Mouse (Mus musculus): ENCODE data around the gene Pafah1b1.
A peak's percentile ranks its signal among the peaks of the same experiment; 100 is the strongest.

Pafah1b1 gene

DNA sequence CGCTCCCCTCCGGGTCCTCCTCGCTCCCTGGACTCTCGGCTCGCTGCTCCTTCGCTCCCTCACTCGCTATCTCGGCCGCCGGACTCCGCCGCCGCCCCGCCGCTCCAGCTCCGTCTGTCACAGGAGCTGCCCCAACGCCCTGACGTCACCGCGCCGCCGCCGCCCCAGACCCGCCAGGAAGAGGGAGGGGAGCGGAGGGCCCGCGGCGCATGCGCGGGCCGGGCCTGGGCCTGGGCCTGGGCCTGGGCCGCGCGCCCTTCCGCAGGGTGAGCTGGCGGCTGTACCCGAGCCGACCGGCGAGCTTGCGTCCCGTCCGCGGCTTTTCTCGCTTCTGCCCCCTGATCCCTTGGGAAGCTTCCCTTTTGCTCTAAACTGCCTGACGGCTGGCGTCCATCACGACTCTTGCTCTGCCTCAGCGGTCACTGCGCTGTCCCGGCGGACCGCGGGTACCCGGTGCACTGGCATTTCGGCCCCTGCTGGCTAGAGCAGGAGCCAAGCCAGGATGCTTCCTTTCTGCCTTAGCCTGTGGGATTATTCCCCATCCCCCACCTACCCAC lies at the start of gene Pafah1b1:
Gene Pafah1b1, minus strand, starts transcription at position 436 of the 557 bp plus-strand sequence.
- peak; percentile 96 for DNase-seq

DNA sequence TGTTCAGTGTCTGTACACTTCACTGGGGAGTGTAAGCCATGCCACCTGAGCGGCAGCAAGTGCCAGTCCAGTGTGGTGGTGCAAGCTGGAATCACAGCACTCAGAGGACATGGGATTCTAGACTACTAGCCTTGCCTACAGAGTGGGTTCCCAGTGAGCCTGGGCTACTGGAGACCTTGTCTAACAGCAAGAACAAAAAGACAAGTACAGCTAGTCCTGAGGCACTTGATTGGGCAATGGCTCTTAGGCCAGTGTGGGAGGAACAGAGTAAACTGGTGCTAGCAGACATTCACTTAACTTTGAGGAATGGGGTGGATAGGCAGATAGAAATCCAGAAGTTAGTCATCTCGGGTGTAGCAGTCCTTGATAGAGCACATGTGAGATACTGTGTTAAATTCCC lies 47.9 kb upstream of the Pafah1b1 start:
- DNase-seq = no peak

DNA sequence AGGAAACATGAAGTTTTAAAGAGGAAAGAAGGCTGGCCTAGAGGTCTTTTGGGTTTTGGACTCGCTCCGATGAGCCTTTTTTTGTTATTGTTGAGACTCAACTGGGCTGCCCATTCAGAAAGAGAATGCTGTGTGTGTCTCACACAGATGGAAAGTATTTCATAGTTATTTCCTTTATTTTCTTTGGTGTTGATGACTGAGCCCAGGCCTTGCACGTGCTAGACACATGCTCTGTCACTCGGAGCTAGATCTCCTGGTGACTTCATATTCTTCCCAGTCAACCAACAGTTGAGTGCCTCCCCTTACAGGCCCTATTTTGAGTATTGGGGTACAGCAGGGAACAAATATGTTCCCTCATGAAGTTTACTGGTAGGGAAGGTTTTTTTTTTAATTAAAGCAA lies 47.2 kb upstream of the Pafah1b1 start:
- no peak for DNase-seq

GRCm38 (mm10) chr11:74771234-74771633 lies 46.8 kb upstream of the Pafah1b1 start:
- DNase-seq = no peak

GRCm38 (mm10) chr11:74770595-74771207 lies 46.2 kb upstream of the Pafah1b1 start, which contains the start of gene Mettl16:
TSS of gene Mettl16 (plus strand) at chr11:74770830.
- peak; percentile 94 for DNase-seq

DNA sequence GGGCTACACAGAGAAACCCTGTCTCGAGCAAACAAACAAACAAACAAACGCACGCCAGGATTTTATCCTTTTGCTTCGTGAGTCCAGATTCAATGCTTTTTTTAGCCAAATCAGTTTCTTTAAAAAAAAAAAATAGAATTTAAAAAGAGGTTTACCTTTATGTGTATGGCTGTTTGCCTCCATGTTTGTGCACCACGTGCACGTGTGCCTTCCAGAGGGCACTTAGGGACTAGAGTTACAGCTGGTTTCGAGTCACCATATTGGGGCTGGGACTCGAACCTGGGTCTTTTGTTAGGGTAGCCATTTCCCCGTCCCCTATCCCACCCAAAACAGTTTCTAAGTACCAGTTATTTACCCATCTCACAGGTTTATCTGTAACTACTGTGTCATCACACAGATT lies 45.6 kb upstream of the Pafah1b1 start:
- DNase-seq = no peak

- peak; percentile 51 for DNase-seq
Measured at GRCm38 (mm10) chr11:74768045-74768444, 43.6 kb upstream of the Pafah1b1 start.

DNA sequence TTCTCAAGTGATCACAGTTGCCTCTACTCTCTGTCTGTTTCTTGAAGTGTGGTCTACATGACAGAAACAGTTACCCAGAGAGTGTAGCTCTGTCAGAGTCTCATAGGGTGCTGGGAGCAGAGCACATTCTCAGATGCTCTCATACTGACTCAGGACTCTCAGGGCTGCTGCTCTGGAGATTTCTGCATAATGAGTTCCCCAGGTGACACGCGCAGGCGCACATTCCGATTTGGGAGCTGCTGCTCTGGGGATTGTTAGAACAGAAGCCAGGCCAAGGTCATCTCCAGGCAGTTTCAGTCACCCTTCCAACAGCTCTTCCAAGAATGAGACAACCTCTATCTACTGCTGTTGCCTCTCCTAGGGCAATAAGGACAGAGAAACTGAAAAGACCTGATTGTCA lies 43.0 kb upstream of the Pafah1b1 start:
- no peak for DNase-seq

- no peak for DNase-seq
Measured at GRCm38 (mm10) chr11:74763960-74764625, 39.6 kb upstream of the Pafah1b1 start.

GRCm38 (mm10) chr11:74761011-74761705 lies 36.7 kb upstream of the Pafah1b1 start:
- no peak for DNase-seq

DNA sequence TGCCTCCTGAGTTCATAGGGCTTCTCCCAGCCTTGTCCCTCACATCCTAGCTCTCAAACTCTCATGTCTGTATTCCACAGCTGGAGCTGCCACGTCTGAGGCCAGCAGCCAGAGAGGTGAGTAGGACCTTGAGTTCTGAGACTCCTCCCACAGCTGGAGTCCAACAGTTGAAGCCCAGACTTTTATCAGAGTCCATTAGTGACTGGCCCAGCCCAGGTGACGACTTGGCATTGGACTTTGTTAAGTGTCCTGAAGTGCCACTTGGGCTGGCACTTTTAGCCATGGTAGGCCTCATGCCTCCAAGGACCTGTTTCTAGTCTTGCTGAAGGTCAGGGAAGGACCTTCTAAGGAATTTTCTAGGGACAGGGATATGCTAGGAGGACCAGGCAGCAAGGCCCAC lies 32.2 kb upstream of the Pafah1b1 start:
- peak; percentile 66 for DNase-seq

- DNase-seq = no peak
Measured at GRCm38 (mm10) chr11:74751352-74752066, 27.0 kb upstream of the Pafah1b1 start.

DNA sequence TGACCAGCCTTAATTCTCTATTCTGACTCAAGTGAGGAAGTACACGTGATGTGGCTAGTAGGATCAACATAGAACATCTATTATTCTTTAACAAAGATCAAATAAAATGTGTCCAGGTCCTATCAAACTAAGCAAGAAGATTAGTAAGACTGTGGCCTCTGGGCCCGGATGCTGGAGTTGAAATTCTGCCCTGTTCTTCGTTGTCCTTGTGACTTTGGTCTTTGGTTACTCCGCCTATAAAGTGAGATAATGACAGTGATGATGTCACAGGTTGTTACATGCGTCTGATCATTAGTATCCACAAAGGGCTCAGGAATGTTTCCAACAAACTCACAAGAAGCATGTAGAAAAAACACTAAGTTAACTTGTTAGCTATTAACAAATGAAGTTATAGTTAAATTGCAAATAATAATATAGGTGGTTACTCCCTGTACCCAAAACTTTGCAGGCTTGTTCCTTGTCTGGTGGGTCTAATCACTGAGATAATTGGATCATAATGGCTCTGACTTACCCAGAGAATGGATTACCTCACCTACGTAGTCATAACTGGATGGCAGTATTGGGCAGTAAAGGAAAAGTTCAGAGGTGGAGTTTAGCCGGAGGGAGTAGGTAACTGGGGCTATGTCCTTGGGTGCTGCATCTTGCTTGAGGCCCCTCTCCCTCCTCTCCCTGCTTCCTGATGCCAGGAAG lies 26.3 kb upstream of the Pafah1b1 start:
- DNase-seq = no peak

- DNase-seq = no peak
Measured at GRCm38 (mm10) chr11:74749241-74749640, 24.8 kb upstream of the Pafah1b1 start.

- DNase-seq = no peak
Measured at GRCm38 (mm10) chr11:74748022-74748421, 23.6 kb upstream of the Pafah1b1 start.

DNA sequence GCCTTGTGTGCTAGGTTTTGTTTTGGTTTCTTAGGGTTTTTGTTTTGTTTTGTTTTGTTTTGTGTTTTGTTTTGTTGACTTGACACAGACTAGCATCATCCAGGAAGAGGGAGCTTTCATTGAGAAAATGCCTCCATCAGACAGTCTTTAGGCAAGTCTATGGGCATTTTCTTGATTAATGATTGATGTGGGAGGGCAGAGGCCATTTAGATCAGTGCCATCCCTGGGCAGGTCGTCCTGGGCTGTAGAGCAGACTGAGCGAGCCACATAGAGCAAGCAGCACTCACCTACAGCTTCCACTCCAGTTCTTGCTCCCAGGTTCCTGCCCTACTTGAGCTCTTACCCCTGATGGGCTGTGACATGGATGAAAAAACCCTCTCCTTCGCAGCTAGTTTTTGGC lies 13.4 kb upstream of the Pafah1b1 start:
- DNase-seq = no peak

DNA sequence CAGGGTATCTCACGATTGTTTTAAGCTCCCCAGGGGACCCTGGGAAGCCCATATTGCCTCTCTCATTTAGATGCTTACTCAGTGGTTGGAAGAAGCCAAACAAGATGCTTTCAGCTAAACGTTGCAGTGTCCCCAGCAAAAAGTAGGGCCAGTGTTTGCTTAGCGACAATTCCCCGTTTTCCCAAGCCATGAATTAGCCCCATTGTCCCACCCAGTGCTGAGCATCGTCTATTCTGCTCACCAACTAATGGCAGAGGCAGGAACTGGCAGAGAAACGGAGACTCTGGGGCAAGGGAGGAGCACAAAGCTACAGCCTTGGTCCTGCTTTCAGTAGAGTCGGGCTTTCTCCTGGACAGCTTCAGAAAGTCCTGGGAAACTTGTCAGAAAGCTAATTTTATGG lies 10.4 kb upstream of the Pafah1b1 start:
- no peak for DNase-seq

DNA sequence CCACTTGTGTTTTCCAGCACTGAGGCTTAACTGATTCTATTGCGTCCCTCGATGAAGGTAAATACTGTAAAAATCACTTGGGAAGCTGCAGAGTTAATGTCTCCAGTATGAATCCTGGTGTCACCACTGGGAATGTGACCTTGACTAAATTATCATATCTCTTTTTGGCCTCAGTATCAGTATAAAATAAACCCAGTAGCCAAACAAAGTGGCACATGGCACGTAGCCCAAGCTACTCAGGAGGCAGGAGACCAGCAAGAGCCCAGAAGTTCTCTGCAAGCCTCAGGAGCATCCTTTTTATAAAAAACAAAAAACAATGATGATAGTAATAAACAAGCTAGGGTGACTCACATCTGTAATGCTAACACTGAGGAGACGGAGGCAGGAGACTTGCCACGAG lies 711 bp upstream of the Pafah1b1 start:
- DNase-seq = no peak

DNA sequence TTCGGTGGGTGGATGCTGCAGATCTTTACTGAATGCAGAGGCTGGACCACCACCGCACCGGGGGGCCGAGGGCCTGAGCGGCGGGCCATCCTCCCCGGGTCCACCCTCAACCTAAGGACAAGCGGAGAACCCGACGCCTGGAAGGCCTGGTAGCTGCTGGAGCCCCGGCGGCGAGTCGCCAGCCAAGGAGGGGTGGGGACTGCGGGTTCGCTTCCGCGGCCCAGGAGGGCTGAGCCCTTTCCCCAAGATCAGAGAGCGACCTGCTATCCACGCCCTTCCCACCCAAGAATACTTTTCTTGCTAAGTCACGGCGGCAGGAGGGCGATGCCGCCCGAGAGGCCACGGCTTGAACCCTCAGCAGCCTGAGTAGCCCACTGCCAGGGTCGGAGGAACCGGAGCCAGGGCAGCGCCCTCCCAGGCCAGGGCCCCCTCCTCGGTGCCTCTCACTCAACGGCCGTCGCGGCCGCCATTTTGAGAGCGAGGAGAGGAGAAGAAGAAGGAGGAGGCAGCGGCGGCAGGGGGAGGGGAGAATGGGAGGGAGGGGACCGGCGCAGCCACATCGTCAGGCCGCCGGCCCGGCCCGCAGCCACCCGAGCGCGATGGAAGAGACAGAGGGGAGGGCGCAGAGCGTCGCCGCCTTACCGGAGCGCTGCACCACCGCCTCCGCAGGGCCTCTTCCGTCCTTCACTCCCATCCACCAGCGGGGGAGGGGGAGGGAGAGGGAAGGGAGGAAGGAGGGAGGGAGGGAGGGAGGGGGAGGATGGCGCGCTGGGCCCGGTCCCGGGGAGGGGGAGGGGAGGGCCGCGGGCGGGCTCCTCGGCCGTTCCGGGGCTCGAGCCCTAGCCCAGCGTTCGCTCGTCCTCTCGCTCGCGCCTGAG lies 874 bp downstream of the Pafah1b1 start:
- DNase-seq = peak; percentile 83

- DNase-seq = no peak
Measured at GRCm38 (mm10) chr11:74721971-74722370, 2.5 kb downstream of the Pafah1b1 start.

- no peak for DNase-seq
Measured at GRCm38 (mm10) chr11:74721141-74721540, 3.3 kb downstream of the Pafah1b1 start.
